Mouse (Mus musculus) ES-Bruce4 (cell line): Measurements from ENCODE around the gene Cldn10.

Source experiments
- CTCF ChIP-seq: IDR thresholded peaks from one replicate; pipeline ENCODE4 v1.8.1; 2011; ENCODE audit warnings: low read depth, low read length
- POLR2A ChIP-seq: IDR thresholded peaks from one replicate; pipeline ENCODE4 v1.8.1; 2011; ENCODE audit warnings: low read length; ENCODE audit not compliant: insufficient read depth

DNA sequence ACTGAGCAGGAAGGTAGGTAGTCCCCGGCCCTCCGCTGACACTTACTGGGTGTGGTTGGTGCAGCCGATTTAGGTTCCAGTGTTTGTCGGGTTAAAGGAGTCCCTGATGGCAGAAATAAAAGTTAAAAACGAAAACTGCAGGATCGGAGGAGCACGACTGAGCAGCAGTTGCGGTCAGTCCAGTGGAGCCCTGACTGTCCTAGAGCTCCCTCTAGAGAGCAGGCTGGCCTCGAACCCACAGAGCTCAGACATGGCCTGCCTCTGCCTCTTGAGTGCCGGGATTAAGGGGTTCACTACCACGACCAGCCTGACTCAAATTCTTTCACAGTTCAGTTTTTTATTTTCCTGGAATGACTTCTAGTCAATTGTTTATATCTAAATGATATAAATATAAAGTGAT lies 112.2 kb downstream of the Cldn10 start:
- TF ChIP-seq POLR2A (no peak), CTCF (peak; percentile 56)
